Mouse (Mus musculus) thymus, postnatal 0 days (tissue): Measurements from ENCODE around the gene Speg. TPM values are rescaled to one million over a fixed set of nuclear protein-coding genes. Genes with fewer than 3 reads are reported as not detected.

Experiments used
- DNase-seq: peaks from one replicate; pipeline ENCODE4 v3.0.0-alpha.2; 2015; ENCODE audit warnings: low spot score
- polyA plus RNA-seq: library from polyadenylated mRNA; unstranded; fragments of >200 nt; fragmentation: Nextera tagmentation; extraction: Ambion mirVana; gene quantifications from 2 replicates; pipeline ENCODE4 v1.2.1, GENCODE M21; 2015

The Speg gene
- 1.6 and 1.8 TPM in 2 replicates for polyA plus RNA-seq

- no peak for DNase-seq
Observed at GRCm38 (mm10) chr1:75374950-75375936, at the start of gene Speg. Speg (plus strand) TSS chr1:75375297.

- no peak for DNase-seq
Observed at GRCm38 (mm10) chr1:75327461-75327860, 47.6 kb upstream of the Speg start.

GRCm38 (mm10) chr1:75331271-75331670 is 43.8 kb upstream of the Speg start:
- DNase-seq = no peak

- DNase-seq = no peak
Observed at GRCm38 (mm10) chr1:75336461-75336860, 38.6 kb upstream of the Speg start.

GRCm38 (mm10) chr1:75337097-75337496 is 38.0 kb upstream of the Speg start:
- DNase-seq = no peak

- no peak for DNase-seq
Observed at GRCm38 (mm10) chr1:75338091-75338694, 36.9 kb upstream of the Speg start.

GRCm38 (mm10) chr1:75339337-75339736 is 35.8 kb upstream of the Speg start:
- DNase-seq = no peak

- DNase-seq = no peak
Observed at GRCm38 (mm10) chr1:75340519-75340918, 34.6 kb upstream of the Speg start.

GRCm38 (mm10) chr1:75342874-75343416 is 32.2 kb upstream of the Speg start:
- peak; percentile 36 for DNase-seq

- DNase-seq = no peak
Observed at GRCm38 (mm10) chr1:75344291-75345035, 30.6 kb upstream of the Speg start.

- no peak for DNase-seq
Observed at GRCm38 (mm10) chr1:75345036-75345935, 29.8 kb upstream of the Speg start.

GRCm38 (mm10) chr1:75347279-75347678 is 27.8 kb upstream of the Speg start:
- DNase-seq = no peak

- DNase-seq = no peak
Observed at GRCm38 (mm10) chr1:75349275-75349674, 25.8 kb upstream of the Speg start.

GRCm38 (mm10) chr1:75357261-75357660 is 17.8 kb upstream of the Speg start:
- DNase-seq = no peak

GRCm38 (mm10) chr1:75358009-75358408 is 17.1 kb upstream of the Speg start:
- DNase-seq = no peak

- no peak for DNase-seq
Observed at GRCm38 (mm10) chr1:75359346-75359745, 15.8 kb upstream of the Speg start.

- DNase-seq = no peak
Observed at GRCm38 (mm10) chr1:75360112-75361031, 14.7 kb upstream of the Speg start, which contains the start of gene Des. Des (plus strand) TSS chr1:75360329.

- DNase-seq = no peak
Observed at GRCm38 (mm10) chr1:75361123-75361522, 14.0 kb upstream of the Speg start.

- DNase-seq = no peak
Observed at GRCm38 (mm10) chr1:75361750-75362149, 13.3 kb upstream of the Speg start.
